Mouse (Mus musculus): ENCODE results near the gene Dusp5.

Gene Dusp5

DNA sequence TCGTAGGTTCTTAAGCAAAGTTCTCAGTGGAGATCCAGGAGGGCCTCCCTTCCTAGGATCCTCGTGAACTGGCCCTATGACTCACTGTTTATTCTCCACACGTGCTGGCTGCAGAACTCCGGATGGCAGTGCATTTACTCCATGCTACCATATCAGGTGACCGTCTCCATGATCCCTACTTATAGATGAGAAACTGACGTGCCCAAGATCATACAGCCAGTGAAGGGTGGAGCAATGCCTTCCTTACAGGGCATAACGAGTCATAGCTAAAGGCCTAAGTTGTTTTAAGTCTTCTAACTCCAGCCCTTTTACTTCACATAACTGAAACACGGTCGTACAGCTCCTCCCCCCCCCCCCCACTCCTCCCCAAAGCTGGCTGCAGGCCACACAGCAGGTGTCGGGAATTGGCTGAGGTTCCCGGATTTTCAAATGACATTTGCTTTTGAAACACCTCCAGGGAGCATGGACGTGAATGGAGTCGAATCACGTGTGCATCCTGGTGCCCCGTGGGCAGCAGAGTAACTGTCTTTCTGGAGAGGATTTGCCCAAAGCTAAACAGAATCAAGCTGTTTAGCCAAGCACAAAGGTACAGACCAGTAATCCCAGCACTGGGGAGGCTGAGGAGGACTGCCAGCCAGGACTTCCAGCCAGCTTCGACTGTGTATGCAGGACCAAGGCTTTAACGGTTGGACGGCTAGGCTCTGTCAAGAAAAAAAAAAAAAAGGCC is 11.4 kb upstream of the Dusp5 start:
- no peak for DNase-seq (ENCODE audit: low spot score in 2 of 2)

DNA sequence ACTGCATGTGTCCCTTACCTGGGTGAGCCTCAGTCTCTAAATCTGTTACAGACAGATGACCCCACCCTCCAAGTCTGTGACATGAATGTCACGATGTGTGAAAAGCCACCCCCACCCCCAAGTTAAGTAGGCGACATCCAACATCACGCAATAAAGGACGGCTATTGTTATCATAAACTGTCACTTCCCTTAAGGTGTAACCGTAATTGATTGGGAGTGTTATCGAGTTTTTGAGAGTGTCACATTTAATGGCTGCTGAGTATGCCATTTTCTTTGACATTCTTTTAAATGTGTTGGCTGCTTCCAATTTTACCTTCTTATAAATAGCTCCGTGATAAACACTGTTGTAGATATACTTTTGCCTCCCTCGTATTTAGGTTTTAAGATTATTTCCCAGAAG is 9.4 kb upstream of the Dusp5 start:
- no peak for DNase-seq (ENCODE audit: low spot score in 2 of 2)

DNA sequence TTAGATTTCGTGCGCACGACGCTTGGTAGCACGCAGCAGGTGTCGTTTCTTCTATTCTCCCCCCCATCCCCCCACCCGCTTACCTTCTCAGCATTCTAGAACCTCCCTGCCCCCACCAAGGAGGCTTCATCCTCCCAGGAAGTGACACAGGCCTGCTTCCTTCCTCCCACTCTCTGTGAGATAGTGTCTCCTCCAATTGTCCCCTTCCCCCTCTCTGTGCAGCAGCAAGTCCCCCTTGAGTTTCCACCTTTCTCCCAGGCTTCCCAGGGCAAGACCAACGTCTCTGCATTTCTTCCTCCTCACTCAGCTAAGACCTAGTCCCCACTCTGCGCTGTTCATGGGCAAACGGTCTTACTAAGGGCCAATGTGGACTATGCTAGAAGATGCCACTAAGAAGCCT is 8.9 kb upstream of the Dusp5 start:
- DNase-seq (ENCODE audit: low spot score in 2 of 2) = peak; percentile 84 to 86

DNA sequence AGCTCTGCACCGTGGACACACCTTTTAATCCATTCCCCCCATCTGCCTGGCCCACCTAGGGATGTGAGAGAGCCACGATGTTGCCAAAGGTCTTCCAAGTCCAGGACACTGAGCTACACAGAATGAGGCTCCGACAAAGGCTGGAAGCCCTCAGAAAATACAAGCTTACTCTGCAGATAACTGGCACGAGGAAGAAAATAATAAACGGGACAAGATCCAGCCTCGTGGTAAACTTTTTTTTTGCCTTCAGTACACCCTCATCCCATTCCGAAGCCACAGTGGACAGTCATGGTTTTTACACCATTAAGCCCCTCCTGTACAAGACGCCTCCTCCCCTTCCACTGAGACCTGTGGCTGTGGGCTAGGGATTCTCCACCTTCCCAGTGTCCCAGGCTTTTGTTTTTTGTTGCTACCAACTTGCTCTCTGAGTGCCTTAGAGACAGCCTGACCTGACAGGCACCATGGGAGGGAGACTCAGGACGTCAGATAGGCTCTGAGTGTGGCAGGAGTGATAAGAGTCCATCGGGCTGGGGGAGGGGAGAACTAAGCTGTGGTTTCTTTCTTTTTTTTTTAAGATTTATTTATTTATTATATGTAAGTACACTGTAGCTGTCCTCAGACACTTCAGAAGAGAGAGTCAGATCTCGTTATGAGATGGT is 7.6 kb upstream of the Dusp5 start:
- no peak for DNase-seq (ENCODE audit: low spot score in 2 of 2)

DNA sequence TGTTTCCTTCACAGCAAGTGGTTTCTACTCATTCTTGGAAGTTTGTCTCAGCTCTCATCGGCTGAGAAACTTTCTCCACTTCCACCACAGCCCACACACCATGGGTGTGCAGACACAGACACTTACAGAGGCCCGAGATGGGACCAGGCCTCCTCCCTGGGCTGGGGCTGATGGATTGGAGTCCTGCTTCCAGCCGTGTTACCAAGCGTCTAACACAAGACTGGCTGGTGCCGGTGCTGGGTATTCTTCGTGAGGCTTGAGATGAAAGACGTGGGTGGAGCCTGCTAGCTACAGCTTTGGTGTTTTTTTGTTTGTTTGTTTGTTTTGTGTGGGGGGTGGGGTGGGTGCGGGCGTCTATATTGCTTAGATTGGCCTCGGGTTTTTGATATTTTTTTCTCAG is 1.4 kb upstream of the Dusp5 start:
- DNase-seq (ENCODE audit: low spot score in 2 of 2) = no peak

DNA sequence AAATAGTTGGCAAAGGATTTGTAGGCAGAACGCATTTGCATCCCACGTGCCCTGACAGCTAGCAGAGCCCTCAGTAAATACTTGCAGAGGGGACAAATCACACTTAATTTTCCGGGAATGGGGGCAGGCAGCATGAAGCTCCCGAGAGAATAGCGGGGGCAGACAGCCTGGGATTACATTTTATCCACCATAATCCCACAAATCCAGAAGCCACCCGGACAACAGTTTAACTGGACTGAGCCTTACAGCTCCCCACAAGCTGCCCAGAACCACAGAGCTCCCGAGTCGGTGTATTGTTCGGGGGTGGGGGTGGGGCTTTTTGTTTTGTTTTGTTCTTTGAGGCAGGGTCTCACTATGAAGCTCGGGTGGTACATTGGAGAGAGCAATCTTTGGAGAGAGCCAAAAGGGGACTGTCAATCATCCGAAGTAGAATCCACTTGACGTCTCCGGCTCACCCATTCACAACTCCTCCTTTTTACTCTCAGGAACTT is 733 bp upstream of the Dusp5 start:
- DNase-seq (ENCODE audit: low spot score in 2 of 2) = no peak

DNA sequence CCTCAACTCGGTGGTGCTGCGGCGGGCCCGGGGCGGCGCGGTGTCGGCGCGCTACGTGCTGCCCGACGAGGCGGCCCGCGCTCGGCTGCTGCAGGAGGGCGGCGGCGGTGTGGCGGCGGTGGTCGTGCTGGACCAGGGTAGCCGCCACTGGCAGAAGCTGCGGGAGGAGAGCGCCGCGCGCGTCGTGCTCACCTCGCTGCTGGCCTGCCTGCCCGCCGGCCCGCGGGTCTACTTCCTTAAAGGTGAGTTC is 471 bp downstream of the Dusp5 start:
- DNase-seq (ENCODE audit: low spot score in 2 of 2) = no peak

DNA sequence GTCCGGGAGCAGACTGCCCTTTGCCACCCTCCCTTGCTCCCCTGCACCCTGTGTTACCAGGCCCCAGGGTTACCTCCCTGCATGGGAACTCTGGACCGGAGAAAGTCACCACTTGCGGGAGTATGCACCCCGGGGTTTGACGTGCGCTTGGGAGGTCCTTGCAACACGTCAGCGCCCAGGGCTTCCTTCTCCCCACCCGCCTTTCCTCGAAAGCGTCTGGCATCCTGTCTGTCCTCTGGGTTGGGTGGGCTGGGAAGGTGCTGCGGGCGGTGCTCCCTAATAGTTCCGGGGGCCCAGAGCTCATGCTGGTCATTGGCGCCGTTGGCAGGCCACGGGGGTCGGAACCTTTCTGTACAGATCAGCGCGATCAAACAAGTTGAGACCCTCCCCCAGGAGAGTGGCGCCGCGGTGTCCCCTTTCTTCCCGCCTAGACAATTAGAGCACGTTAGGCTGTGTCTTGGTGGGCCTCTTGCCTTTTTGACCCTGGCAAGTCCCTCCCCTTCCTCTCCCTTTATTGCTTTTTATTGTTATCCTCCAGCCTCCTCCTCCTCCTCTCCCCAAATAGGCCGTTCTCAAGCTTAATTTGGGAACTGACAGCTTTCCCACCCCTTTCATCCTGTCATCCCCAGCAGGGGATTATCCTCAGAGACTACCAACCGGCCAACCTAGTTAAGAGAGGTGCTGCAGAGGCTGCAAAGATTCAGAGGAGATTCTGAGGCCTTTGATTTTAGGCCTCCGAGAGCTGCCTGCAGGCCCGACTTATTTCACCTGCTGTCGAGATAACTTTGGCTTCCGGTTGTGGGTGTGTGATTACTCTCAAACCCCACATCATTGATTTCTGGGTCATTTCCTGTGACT is 1.0 kb downstream of the Dusp5 start:
- DNase-seq (ENCODE audit: low spot score in 2 of 2) = peak; percentile 53 to 59

DNA sequence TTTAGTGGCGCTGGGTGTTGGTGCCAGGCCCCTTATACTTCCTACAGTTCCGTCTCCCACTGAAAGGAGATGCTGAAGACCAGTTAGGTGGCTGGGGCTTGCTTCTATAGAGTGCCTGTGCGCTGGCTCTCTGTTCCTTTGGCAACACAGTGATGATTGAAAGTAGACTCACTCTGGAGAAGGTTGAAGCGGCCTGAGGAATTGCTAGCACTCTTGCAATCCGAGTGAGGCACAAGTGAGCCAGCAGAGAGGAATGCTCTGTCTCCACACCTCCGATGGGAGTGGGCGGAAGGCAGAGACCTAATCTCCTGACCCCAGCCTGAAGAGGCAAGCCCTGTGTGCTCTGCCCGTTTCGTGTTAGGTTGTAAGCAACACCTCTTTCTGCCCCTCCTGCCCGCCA is 2.5 kb downstream of the Dusp5 start:
- no peak for DNase-seq (ENCODE audit: low spot score in 2 of 2)

DNA sequence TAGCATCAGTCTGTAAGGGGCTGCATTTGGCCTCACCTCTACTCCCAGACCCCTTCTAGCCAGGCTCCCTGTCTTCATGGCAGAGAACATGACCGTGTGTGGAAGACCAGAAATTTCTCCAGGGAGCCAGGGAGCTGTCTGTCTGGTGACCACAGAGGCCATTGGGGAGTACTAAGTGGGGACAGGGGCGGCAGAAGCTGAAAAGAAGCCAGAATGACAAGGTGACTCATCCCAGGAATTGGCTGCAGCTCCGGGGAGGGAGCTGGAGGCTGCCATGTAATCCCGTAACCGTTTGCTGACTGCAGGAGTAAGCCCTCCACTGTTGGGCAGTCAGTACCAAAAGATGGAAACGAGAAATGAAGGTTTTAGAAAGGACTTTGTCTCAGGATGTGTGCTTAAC is 3.1 kb downstream of the Dusp5 start:
- no peak for DNase-seq (ENCODE audit: low spot score in 2 of 2)

DNA sequence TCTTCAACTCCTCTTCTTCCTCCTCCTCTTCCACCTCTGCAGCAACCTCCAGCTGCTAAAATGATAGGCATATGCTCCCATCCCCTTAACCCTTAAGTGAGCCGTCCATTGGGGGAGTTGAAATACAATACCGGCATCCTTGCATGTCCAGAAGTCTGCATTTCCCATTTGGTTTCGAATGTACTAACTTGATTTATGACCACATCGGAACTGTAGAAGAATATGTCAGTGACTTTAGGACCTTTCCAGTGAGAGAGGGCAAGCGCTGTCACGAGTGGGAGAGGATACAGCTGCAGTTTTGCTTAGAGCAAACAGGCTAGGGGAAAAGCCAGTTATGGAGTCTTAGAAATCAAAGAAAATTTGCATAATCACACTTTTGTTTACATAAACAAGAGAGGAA is 3.8 kb downstream of the Dusp5 start:
- no peak for DNase-seq (ENCODE audit: low spot score in 2 of 2)

DNA sequence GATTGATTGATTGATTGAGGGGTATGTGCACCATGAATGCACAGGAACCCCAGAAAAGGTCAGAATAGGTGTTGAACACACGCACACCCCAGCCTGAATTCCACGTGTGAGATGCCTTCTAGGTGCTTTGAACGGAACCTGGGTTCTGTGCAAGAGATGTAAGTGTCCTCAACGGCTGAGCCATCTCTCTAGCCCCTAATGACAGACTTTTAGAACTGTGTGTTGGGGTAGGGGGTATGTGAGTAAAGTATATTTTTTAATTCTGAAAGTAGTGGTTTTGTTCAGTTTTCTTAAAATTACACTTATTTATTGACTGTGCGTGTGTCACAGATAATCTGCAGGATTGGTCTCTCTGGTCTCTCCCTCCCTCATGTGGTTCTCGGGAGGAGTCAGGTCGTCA is 4.3 kb downstream of the Dusp5 start:
- DNase-seq (ENCODE audit: low spot score in 2 of 2) = no peak

DNA sequence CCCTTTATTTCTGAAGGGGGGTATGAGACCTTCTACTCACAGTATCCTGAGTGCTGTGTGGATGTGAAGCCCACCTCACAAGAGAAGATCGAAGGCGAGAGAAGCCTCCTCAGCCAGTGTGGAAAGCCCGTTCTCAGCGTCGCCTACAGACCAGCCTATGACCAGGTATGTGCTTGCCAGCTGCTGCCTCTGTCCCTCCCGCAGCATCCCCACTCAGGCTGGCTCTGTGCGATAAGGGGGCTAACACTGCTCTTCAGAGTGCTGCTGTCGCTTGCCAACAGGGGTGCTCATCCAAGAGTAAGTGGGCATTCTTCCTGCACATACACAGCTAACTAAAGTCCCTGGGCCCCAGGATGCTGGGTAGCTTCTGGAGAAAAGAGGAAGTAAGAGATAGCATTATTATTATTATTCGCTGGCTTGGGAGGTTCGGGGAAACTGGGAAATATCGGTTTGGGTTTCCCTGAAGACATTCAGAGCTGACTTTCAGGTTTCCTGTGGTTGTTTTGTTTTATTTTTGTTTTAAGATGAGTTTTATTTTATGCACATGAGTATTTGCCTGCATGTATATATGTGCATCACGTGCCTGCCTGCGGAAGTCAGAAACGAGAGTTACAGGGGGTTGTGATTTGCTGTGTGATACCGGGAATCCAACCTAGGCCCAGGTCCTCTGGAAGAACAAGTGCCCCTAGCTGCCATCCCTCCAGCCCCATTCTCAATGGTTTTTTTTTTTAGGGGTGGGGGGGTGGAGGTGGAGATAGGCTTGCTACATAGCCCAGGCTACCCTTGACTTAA is 5.1 kb downstream of the Dusp5 start:
- no peak for DNase-seq (ENCODE audit: low spot score in 2 of 2)

DNA sequence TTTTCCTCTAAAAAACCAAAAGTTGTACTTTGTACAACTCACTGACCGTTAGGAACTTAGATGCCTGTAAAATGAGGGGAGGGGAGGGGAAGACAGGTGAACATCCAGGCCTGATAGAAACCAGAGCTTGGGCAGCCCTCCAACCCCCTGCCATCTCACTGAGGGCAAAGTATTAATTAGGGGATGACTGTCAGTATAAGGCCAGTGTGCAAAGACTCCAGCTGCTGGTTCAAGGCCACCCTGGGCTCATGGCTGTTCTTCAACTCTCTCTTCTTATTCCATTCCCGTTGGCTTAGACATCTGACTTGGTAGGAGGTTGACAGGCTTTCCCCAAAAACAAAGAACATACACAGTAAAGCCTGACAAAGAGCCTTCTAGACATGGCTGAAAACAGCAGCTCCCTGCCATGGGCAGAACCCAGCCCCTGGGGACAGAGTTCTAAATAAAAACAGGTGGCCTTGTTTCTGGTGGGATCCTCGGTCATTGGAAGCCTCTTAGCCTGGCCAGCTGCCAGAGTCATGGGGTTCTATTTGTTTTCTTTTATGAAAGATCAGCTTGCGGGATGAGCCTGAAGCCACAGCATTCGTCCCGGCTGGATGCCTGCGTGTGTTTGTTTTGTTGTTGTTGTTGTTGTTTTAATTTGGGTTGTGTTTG is 6.0 kb downstream of the Dusp5 start:
- DNase-seq (ENCODE audit: low spot score in 2 of 2) = no peak

DNA sequence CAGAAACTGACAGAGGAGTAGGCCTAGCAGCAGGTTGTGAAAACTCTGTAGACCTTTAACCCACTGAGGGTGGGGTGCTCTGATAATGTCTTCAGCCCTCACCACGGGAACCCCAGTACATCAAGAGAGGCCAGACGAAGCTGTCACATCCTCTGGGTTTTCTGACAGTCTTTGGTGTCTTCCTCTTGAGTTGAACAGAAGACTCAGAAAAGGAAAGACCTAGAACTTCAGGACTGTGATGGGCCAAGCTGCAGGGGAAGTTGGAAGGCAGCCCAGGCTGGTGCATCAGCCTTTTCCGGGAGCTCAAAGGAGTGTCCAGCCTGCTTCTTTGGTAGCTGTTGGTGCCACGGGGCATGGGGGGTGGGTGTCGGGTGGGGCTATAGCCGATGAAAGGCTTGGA is 6.5 kb downstream of the Dusp5 start:
- DNase-seq (ENCODE audit: low spot score in 2 of 2) = no peak

DNA sequence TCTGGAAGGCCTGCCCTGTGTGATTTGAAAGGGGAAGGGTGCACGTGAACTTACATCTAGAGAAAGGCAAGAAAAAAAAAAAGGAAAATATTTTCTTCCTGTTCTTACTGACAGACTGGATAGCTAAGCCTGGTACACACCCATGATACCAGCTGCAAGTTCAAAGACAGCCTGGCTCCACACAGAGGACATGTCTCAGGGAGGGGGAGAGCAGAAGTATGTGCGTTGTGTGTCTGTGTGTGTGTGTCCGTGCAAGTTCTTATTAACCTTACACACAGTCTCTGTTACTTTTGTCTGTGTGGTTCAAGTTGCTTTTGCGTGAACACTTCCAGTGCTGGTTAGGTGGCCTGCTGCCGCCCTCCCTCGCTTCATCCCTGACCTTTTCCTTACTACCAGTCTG is 7.3 kb downstream of the Dusp5 start:
- no peak for DNase-seq (ENCODE audit: low spot score in 2 of 2)

DNA sequence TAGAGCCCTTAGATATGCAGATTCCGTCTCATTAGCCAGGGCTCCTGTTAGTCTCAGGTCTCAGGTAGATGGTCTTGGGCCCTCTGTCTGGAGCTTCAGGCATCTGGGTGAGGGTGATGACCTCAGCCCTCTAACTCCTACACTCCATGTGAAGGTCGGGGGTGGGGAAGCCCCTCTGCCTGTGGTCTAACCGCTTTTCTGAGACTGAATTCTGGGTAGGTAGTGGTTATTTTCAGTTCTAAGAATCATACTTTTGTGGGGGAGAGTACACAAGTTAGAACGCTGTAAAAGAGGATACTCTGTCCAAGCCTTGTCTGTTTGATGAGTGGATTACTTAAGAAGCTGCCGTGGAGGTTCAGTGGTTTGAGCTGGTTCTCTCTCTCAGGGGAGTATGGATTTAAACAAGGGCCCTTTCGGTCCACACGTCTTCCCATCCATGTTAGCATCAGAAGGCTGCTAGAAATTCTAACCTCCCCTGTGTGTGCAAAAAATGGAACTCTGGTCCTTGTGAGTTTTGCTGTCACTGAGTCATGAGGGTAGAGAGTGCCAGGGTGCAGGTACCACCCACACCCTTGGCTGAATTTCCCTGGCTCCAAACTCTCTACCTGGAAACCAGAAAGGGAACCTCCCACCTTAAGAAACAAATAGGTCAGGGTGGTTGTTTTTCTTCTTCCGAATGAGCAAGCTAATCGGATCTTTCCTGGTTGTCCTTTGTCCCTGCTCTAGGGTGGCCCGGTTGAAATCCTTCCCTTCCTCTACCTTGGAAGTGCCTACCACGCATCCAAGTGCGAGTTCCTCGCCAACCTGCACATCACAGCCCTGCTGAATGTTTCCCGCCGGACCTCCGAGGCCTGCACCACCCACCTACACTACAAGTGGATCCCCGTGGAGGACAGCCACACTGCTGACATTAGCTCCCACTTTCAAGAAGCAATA is 8.1 kb downstream of the Dusp5 start:
- DNase-seq (ENCODE audit: low spot score in 2 of 2) = no peak

DNA sequence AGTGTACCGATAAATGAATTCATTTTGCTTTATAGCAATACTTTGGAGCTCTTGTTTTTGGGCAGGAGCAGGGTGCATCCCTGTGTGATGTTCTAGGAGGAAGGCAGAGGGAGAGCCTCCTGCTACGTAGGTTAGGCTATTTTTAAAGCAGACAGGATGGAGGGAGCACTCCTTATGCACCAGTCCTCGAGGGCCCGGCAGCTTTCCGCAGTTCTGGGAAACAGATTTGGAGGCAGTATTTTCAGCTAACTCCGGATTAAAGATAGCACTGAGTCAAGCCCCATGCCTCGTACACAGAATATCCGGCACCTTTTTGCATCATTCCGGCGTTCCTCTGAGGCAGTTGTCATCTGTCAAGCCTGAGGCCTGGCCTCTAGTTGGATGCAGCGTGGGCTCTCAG is 9.1 kb downstream of the Dusp5 start:
- DNase-seq (ENCODE audit: low spot score in 2 of 2) = no peak

DNA sequence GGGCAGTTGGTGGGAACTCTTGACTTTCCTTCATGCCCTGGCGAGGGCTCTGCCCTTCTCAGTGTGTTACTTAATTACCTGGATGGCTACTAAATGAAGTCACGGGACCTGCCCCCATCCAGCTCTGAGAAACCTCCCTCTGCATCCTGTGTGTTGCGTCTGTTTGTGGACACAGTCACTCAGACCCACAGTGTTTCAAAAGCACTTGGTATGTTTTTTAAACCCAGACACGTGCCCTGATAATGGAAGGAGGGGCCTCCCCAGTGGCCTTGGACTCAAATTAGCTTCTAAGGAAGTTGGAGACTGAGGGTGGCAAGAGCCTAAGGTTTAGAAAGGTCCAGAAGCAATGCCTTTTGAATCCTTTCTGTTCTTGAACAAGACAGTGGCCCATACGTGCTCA is 9.9 kb downstream of the Dusp5 start:
- DNase-seq (ENCODE audit: low spot score in 2 of 2) = no peak

DNA sequence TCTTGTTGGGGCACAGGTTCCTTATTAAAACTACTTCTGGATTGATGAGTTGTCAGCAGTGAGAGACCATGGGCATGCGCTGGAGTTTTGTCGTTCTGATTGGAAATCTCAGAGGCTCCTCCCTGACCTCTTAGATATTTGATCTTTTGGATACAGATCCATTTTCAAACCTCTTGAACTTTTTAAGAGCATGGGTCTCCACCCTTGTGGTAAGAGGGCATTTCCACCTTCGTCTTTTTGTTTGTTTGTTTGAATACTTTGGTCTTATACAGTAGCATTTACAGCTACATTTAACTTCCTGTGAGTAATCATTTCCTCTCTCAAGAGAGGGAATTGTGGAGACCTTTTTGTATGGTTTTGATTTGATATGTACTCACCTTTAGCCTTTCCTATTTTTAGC is 10.4 kb downstream of the Dusp5 start:
- DNase-seq (ENCODE audit: low spot score in 2 of 2) = no peak

DNA sequence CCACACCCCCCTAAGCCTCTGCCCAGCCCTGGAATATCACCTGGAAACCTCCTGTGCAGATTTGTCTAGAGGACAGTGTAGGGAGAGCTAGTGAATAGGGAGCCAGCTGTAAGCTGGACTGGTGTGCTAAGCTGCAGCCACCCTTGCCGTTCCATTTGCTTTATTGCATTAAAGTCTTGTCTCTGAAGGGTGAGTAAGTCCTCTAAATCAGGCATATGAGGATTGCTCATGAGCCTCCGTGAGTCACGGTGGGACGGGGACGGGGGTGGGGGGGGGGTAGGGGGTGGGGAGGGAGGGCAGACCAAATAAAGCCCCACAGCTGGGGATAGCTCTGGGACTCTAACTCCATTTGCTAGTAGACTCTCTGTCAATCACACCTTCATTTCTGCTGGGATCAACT is 14.7 kb downstream of the Dusp5 start:
- DNase-seq (ENCODE audit: low spot score in 2 of 2) = no peak

Data from thymus, postnatal 10 days (tissue).